Mouse (Mus musculus): ENCODE results near the gene Adh4.
"Not testable (repeated sequence)": the region's sequence is repeated elsewhere in the genome, so short reads cannot be mapped to it uniquely, and the experiment has no call there.

Gene Adh4

GRCm38 (mm10) chr3:138448077-138448860, 33.0 kb downstream of the Adh4 start:
- peak; percentile 53 for DNase-seq

DNA sequence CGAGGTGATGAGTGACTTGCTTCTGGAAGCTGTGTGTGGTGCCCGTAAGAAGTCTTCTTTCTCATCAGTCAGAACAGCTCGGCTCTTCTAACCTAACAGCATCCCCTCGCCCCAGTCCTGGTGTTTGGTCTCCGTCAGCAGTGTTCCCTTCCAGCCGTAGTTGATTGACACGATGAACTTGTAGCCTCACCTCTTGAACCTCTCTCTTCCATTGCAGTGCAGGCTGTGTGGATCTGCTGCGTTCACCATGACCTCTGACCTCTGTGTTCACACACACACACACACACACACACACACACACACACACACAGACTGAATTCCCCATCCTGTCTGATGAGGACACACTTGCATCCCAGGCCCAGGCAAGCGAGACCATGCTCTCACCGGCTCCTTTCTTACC, 36.9 kb downstream of the Adh4 start:
- no peak for DNase-seq

DNA sequence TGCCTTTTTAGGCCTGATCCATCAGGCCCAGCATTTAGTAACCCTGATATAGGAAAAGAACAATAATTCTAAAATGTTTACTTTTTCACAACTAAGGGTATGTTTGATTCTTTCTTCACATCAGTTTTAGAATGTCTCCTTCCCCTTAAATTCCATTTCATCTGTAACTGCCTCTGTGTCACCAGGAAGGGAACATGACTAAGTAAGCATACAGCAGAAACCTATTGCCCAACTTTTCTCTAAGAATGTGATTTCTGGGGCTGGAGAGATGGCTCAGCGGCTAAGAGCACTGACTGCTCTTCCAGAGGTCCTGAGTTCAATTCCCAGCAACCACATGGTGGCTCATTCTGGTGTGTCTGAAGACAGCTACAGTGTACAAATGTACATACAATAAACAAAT, 39.0 kb downstream of the Adh4 start:
- no peak for DNase-seq

GRCm38 (mm10) chr3:138454711-138455435, 39.6 kb downstream of the Adh4 start:
- no peak for DNase-seq

DNA sequence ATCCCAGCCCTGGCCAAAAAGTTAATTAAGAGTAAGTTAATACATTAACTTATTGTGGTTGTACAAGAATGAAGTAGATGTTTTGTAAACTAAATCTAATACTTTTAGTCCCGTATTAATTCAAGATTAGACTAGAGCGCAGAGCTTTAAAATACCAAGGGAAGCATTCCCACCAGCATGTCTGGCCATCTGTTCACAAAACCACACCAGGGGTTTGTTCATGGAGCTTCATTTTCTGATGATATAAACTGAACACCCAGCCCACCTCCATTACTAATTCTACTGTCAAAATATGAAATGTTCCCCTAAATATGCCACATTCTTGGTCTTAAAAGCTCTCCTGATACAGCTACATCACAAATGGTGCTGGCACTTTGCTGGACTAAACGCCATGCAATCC, 43.2 kb downstream of the Adh4 start:
- no peak for DNase-seq

GRCm38 (mm10) chr3:138460260-138460659, 45.0 kb downstream of the Adh4 start:
- DNase-seq: peak; percentile 30

DNA sequence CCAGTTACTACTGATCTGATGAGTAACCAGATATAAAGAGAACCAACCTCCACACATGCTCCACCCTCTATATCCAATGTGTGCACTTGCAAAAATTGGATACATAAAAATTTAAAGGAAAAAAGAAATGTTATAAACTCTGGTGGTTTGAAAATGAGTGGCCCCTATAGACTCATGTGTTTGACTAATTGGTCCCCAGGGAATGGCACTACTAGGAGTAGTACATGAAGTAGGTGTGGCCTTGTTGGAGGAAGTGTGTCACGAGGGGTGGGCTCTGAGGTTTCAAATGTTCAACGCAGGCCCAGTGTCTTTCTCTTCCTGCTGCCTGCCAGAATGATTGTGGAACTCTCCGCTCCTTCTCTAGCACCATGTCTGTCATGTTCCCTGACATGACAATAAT, 46.6 kb downstream of the Adh4 start:
- no peak for DNase-seq

GRCm38 (mm10) chr3:138463137-138463536, 47.9 kb downstream of the Adh4 start:
- DNase-seq: peak; percentile 57

DNA sequence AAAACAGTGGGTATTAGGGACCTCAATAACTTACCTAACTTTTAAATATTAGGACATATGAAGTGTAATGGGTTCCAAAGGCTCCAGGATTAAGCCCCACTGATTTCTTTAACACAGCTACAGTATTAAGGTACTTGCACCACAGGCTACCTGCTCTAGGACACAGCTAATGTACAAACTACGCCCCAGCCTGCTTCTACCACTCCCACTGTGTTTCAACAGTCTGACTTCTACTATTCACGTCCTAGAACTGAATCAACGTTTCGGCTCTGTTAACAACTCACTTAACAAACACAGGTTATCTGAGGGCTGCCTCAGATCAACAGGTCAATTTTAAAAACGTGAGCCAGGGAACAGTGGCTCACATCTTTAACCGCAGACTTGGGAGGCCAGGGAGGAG, 48.5 kb downstream of the Adh4 start:
- no peak for DNase-seq

DNA sequence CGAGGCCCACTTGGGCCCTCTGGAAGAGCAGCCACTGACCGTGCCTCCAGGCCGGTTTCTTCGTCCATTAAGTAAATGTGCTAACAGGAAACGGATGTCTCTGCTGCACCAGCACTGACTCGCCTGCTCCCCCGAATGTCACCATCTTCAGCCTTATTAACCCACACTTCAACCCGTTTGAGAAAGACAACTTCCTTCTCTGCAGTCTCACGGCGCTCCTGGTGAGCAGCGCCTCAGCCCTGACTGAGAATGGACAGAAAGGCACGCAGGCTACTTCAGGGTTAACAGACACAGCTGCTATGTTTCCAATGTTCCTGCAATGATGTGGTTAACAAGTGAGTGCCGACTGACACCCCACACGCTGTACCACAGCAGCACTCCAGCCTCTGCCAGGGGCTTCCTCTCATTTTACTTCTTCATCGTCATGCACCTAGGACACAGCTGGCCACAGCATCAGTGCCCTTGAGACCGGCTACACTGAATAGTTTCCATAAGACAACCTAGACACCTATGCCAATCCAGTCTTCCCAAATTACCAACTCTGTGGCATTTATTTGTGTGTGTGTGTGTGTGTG, 49.4 kb downstream of the Adh4 start:
- DNase-seq: no peak

DNA sequence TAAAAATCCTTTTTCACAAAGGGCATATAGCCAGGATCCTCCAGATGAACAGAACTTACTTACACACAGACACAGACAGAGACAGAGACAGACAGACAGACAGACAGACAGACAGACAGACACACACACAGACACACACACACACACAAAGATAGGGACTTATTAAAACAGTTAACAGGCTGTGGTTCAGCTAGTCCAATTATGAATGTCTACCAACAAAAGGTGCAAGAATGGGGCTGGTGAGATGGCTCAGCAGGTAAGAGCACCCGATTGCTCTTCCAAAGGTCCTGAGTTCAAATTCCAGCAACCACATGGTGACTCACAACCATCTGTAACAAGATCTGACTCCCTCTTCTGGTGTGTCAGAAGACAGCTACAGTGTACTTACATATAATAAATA, 51.4 kb downstream of the Adh4 start:
- not testable (repeated sequence) for DNase-seq

DNA sequence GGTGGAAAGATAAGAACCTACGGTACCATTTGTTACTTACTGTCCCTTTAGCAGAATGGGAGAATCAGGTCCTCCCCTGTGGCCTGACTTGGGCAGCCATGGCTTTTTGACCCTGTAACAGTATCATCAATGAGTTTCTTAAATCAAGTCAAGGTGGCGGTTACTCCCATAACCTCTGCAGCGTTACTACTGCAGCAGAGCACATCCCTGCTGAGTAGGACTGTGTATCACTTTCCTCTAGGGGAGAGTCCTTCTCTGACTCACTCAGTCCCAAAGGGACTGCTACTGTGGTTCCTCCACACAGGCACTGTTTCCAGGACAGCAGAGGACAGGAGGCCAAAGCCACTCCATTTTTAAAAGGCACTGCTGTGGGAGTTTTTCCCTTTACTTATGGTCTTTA, 55.8 kb downstream of the Adh4 start:
- no peak for DNase-seq

DNA sequence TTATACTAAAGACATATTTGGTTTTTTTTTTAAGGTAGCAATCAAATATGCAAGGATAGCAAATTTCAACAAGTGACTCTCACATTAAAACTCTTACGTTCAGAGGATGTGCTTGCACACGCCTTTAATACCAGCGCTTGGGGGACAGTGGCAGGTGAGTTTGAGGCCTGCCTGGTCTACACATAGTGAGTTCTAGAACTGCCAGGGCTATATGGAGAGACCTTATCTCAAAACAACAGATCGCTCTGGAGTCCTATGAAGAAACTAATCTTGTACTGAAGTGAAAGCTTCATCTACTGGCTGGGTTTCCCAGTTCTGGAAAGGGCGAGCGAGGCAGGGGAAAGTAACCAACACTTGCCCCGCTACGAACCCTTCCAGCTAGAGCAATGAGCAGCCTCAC, 64.2 kb downstream of the Adh4 start:
- DNase-seq: no peak

Measured in kidney, postnatal 10 days (tissue).